8 mouse cellular contexts compared by ENCODE assay signal in the genomic region with DNA sequence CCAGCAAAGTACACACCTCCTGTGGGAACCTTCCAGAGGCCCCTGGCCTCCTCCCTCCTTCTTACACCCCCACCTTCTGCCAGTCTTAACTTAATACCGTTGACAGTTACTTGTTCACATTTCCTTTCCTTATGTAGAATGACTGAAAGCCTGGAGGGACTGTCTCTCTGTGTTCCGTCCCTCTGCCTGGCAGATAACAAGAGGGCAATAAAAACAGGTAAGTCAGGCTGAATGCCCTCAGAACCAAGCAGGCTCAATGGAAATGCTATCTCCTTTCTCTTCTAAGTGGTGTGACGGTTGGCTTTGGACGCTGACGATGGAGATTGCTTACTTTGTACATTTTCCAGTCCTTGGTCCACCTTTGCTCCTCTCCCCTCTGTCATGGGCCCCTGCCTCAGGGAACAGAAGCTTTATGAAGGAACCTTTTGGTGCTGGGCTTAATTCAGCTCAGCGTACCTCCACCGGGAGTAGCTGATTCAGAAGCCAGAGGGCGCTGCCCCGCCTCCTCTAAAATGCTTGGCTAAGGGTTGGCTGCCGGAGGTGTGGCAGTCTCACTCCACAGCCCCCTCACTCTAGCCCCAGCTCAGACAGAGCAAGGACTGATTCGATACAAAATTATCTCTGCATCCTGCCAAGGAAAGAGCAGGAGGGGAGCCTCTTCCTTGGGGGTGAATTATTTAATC.
DNase-seq lines count a peak whose midpoint lies in the region; ATAC-seq and TF ChIP-seq lines count a peak whose summit lies in the region.

No protein-coding gene starts in this region.

- no peak overlapping the region for H3K9ac ChIP-seq in kidney, postnatal 0 days (ENCODE audit: low read depth, low read length)
- no peak overlapping the region for H3K9ac ChIP-seq in lung, embryonic 15.5 days

- no peaks in the 10 kb centered on the region for H3K9me3 ChIP-seq in kidney, postnatal 0 days (replicated peaks; ENCODE audit: low read length)
- no peaks in the 10 kb centered on the region for H3K9me3 ChIP-seq in lung, embryonic 15.5 days

- intact Hi-C loops in gastrocnemius, adult 2 months (cut with DNase I): no loop called here
- intact Hi-C loops in gastrocnemius, postnatal 36 days (cut with DNase I): no loop called here

- no peaks in the 10 kb centered on the region for H3K27me3 ChIP-seq in kidney, postnatal 0 days (ENCODE audit: insufficient read depth, low read length)
- H3K27me3 ChIP-seq in lung, embryonic 15.5 days: no peaks in the 10 kb centered on the region

- H3K27ac ChIP-seq in gastrocnemius, adult 2 months: no peak overlapping the region
- no peak overlapping the region for H3K27ac ChIP-seq in kidney, postnatal 0 days
- no peak overlapping the region for H3K27ac ChIP-seq in lung, embryonic 15.5 days

- WGBS in kidney, postnatal 0 days: 8% methylated on average over 11 of the region's 11 CpGs
- 19% methylated on average over 11 of the region's 11 CpGs for WGBS in lung, embryonic 15.5 days

- no peaks in the 10 kb centered on the region for H3K36me3 ChIP-seq in kidney, postnatal 0 days (ENCODE audit: insufficient read depth, low read length)
- no peaks in the 10 kb centered on the region for H3K36me3 ChIP-seq in lung, embryonic 15.5 days

- H3K4me2 ChIP-seq in kidney, postnatal 0 days (ENCODE audit: low read length): no peak overlapping the region
- H3K4me2 ChIP-seq in lung, embryonic 15.5 days: no peak overlapping the region; the same call in 1 of the 2 replicates

- peak; percentile 26 for DNase-seq in gastrocnemius, adult 2 months
- DNase-seq in gastrocnemius, postnatal 36 days: no peak
- DNase-seq in cerebellum, postnatal 14 days: peak; percentile 78 to 83
- peak; percentile 37 to 42 for DNase-seq in frontal cortex, postnatal 14 days (ENCODE audit: low spot score in 2 of 2)
- peak; percentile 73 for DNase-seq in kidney, postnatal 0 days (ENCODE audit: low spot score)
- peak; percentile 75 for DNase-seq in retina, embryonic 14.5 days (ENCODE audit: low spot score)

- no peaks in the 10 kb centered on the region for H3K4me1 ChIP-seq in kidney, postnatal 0 days (replicated peaks; ENCODE audit: insufficient read depth, low read length)
- no peaks in the 10 kb centered on the region for H3K4me1 ChIP-seq in lung, embryonic 15.5 days

- peak; percentile 50 for TF ChIP-seq CTCF in gastrocnemius, adult 2 months (IDR thresholded peaks at IDR 0.05)
- TF ChIP-seq CTCF in kidney, postnatal 0 days (IDR thresholded peaks at IDR 0.05; ENCODE audit: low read depth): peak; percentile 79

- no peak overlapping the region for H3K4me3 ChIP-seq in gastrocnemius, adult 2 months
- H3K4me3 ChIP-seq in kidney, postnatal 0 days (replicated peaks; ENCODE audit: low read depth, low read length): no peak overlapping the region
- H3K4me3 ChIP-seq in lung, embryonic 15.5 days: no peak overlapping the region

- 0 out of 2 replicates have a peak, but pooled peaks have one; percentile 25 for ATAC-seq in kidney, postnatal 0 days (replicated peaks; ENCODE audit: low FRiP score, low read depth)
- peak; percentile 59; the same call in 1 of the 2 replicates for ATAC-seq in lung, embryonic 15.5 days (ENCODE audit: borderline replicate concordance, extremely low read depth, low FRiP score, low TSS enrichment)
- no peak for ATAC-seq in CD4-positive, CD25-positive, alpha-beta regulatory T cell, adult 4 months

Comparison
In these comparisons a context has a peak if more than half of its experiments do, and no peak if none do; other contexts are left out.
1. DNase-seq: peak in gastrocnemius, adult 2 months (single experiment), cerebellum, postnatal 14 days (2 of 2), frontal cortex, postnatal 14 days (2 of 2), kidney, postnatal 0 days (single experiment) and retina, embryonic 14.5 days (single experiment); none in gastrocnemius, postnatal 36 days (0 of 2).